Mouse (Mus musculus): ENCODE results near the gene Fpgs.

Gene Fpgs

DNA sequence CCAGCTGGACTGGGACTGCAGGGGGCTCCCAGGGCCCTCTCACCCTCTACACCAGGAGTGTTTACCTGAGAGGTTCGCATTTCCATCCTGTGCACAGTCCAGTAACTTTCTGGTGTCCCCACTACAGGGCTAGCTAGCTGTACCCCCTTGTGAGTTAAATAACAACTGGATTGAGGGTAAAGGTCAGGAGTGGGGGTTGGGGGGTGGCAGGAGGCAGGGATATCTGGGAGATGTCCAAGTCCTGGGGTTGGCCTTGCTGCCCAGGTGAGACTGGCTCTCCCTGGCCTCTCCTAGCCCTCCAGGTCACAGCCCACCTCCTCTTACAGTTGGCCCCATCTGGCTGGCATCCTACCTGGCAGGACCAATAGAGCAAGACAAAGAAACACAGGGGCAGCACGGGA, at the start of gene Fpgs:
Fpgs (minus strand) TSS at position 125 of the 401 bp plus-strand sequence.
- no peak for DNase-seq (ENCODE audit: low read depth)

DNA sequence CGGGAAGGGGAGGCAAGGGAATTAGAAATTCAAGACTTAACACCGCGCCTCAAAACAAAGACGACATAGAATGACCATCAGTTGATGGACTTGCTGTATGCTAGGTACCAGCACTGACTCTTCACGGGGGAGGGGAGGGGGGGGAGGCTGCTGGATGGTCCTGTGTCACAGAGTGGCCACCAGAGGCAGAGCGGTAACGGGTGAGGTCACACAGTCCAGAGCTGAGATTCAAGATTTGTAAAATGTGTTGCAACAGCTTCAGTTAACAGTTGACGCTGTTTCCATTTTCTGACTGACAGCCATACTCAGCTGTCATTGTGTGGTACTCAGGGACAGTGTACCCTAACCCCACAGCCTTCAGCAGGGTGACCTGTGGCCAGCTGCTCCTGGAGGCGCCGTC, 48.2 kb upstream of the Fpgs start:
- no peak for DNase-seq (ENCODE audit: low read depth)

- no peak for DNase-seq (ENCODE audit: low read depth)
Measured at GRCm38 (mm10) chr2:32751665-32752033, 47.7 kb upstream of the Fpgs start.

GRCm38 (mm10) chr2:32750887-32751664, 47.1 kb upstream of the Fpgs start:
- no peak for DNase-seq (ENCODE audit: low read depth)

DNA sequence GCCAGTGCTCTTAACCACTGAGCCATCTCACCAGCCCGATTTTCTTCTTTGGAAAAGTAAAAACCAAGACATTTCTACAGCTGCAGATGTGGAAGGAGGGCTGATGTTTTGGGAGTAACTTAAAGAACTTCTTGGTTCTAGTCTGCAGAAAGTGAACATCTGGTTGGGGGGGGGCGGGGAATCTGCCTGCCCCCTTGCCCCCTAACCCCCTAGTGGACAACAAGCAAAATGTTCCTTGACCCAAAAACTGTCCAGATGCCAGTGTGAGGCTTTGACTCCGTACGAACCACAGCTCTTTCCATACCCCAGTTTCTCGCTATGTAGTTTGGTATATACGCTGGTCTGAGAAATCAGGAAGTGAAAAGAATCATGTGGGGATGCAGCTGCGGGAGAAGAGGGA, 46.3 kb upstream of the Fpgs start:
- DNase-seq (ENCODE audit: low read depth) = no peak

GRCm38 (mm10) chr2:32749082-32749481, 45.1 kb upstream of the Fpgs start:
- DNase-seq (ENCODE audit: low read depth) = no peak

DNA sequence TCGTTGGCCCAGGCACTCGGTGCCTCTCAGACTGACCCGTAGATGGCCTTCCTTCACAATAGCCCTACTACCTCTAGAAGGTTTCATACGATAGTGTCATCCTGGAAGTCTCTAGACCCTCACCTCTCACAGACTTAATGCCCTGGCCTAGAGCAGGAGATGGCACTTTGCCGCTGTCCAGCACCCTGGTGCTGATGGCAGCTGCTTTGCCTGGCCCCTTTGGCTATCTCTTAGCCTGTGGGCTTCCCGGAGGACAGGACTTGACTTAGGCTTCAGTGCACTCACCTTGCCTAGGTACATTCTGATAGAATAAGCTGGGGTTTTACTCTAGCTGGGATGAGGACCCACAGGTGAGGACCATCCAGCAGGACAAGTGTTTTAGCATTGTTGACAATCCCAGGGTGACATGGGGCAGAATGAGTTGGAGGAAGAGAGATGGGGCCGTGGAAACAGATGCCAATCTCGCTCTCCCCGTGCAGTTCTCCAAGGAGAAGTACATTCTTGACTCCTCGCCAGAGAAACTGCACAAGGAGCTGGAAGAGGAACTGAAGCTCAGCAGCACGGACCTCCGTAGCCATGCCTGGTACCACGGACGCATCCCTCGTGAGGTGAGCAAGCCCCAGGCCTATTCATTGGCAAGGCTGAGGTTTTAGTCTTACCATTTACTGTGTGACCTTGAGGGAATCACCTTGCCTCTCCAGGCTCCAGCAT, 40.5 kb upstream of the Fpgs start:
- DNase-seq (ENCODE audit: low read depth) = no peak

DNA sequence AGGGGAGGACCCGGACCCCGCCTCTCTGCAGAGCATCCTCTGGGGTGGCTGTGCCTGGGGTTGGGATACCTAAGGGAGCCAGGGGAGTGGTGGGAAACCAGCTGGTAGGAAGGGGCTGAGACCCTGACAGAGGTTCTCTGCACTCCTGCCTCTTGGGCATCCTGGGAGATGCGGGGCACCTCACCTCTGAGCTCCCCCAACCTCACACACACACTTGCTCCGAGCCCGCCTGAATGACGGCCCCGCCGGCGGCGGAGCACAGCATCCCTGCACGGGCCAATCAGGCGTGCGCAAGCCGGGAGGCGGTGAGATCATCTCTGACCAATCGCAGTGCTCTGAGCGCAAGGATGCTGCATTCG, 38.2 kb upstream of the Fpgs start:
- DNase-seq (ENCODE audit: low read depth) = no peak

GRCm38 (mm10) chr2:32741273-32742172, 37.6 kb upstream of the Fpgs start:
- DNase-seq (ENCODE audit: low read depth) = no peak

DNA sequence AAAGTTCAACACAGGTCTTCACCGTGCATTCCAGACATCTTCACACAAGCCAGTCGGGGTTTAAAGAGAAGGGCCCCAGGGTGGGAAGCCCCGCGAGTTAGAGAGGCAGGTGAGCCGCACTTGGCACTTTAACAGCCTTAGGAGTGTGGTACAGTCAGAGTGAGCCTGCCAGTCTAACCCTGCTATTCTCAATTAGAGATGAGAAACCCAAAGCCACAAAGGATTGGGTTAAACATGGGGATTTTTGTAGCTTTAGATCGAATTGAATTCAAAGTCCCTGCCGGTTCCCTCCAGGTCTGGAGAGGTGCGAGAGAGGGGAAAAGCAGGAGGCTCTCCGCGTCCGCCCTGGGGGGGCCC, 36.9 kb upstream of the Fpgs start, which contains the start of gene 6330409D20Rik:
6330409D20Rik (minus strand) TSS at position 101 of the 357 bp plus-strand sequence.
- no peak for DNase-seq (ENCODE audit: low read depth)

- no peak for DNase-seq (ENCODE audit: low read depth)
Measured at GRCm38 (mm10) chr2:32739311-32739710, 35.4 kb upstream of the Fpgs start.

DNA sequence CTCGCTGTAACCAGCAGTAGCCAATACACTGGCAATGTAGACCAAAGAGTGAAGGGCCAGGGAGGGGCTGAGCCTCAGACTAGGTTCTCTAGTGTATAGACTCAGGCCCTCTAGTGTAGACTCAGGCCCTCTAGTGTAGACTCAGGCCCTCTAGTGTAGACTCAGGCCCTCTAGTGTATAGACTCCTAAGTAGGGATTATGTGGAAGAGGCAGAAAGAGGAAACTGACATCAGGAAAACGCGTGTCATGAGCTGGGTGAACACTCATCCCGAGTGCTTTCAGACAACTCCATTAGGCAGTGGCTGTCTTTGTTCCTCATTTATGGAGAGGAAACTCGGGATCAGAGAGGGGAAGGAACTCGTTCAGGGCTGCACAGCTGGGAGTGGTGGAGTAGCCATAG, 33.1 kb upstream of the Fpgs start:
- no peak for DNase-seq (ENCODE audit: low read depth)

DNA sequence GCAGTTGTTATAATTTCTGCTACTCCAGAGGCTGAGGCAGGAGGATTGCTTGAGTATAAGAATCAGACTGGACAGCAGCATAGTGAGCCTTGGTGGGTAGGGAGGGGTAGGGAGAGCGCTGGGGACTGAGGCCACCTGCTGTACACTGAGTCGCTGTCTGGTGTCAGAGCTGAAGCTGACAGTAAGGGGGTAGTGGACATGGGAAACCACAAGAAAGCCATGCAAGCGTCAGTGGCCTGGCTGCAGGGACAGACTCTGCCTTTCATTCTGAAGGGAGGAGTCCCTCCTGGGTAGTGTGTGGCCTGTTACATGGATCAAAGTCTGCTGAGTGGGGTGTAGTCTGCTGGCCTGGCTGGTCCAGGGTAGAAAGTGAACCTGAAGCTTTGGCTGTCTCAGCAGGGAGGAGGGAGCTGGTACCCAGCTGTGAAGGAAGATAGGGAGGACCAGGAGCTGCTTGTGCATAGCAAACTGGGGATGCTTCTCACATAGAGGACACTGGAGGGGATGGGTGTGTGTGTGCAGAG, 32.4 kb upstream of the Fpgs start:
- no peak for DNase-seq (ENCODE audit: low read depth)

DNA sequence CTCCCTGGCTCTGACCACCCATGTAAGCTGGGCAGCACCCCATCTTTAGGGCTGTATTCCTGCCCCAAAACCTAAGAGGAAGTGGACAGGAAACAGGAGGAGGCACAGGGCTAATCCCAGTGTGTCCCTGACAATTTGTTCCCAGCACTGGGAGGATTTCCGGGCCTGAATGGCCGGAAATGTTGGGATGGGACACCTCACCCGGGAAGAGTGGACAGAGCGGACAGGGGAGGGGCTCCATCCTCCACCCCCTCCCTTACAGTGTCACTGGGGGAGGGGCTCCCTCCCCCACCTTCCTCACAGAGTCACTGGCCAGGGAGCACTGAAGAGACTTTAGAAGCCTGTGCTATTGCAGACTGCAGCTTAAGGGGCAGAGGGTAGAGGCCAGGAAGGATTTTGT, 31.0 kb upstream of the Fpgs start:
- DNase-seq (ENCODE audit: low read depth) = no peak

DNA sequence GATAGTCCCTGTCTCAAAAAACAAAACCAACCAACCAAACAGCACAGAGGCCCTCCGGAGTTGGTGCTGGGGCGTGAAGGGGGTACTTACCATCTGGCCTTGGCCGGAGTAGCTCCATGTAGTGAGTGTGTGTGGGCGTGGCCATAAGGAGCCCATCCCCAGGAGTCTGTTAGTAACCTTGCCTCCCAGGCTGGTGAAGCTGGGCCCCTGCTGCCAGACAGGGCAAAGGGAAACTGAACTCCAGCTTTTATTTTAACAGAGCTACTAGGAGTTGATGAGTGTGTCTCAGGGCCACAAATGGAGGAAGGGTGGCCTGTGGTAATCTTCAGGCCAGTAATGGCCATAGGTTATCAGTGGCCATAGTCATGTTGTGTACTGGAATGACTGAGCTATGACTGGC, 30.5 kb upstream of the Fpgs start:
- no peak for DNase-seq (ENCODE audit: low read depth)

DNA sequence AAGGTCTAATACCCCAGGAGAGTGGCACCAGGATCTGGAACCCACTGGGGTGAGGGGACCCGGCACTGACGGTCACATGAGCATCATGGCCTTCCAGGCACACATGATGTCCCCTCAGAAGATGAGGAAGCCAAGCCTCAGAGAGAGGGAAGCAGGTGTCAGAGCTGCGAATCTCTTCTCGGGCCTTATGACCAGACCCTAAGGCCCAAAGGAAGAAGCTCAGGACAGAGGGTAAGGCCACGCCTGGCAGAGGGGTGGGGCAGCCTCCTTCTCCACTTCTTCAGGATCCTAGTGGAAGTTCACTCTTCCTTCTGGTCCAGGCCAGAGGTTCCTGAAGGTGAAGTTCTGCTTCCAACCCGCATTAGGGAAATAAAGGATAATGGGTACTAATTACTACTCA, 28.8 kb upstream of the Fpgs start:
- DNase-seq (ENCODE audit: low read depth) = no peak

- no peak for DNase-seq (ENCODE audit: low read depth)
Measured at GRCm38 (mm10) chr2:32731911-32732310, 28.0 kb upstream of the Fpgs start.

DNA sequence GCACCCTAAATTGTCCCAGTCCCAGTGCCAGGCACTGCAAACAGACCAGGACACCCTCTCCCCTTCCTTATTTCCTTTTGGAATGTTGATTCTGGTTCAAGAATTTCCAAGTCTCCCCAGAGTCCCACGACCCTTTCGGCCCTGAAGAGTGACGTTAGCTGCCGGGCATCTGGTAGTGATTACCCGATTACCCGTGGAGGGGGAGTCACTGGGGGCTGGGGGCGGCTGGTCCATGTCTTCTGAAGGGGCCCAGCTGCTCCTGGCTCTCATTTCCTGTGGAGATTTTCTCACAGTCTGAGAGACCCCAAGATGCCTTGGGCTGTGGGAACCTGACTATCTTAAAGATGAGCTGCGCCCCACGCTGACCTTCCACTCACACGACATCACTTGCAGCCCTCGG, 26.9 kb upstream of the Fpgs start:
- no peak for DNase-seq (ENCODE audit: low read depth)

- no peak for DNase-seq (ENCODE audit: low read depth)
Measured at GRCm38 (mm10) chr2:32729547-32729946, 25.6 kb upstream of the Fpgs start.

DNA sequence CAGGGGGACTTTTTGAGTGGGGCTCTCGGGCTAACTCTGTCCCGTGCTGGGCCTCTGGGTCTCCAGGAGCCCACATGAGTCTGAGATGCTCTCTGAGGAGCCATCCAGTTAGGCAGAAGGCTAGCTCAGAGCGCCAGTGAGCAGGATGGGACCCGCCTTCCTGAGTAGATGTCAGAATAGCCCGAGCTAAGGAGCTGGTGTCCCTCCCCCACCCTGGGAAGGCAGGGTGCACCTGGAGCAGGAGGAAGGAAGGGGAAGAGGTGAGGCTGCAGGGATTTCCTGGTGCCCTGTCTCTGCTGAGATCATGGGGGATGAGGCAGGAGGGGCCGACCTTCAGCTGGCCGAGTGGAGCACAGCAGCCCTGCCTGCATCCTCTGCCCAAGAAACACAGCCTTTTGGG, 24.5 kb upstream of the Fpgs start:
- DNase-seq (ENCODE audit: low read depth) = no peak

GRCm38 (mm10) chr2:32727435-32727834, 23.5 kb upstream of the Fpgs start:
- DNase-seq (ENCODE audit: low read depth) = peak; percentile 92

Data from c-Kit-positive CD71-negative TER-119-negative erythroid progenitor cells, embryonic 14.5 days (primary cell).